ENCODE assay signal across 8 mouse cellular contexts in genomic region chr3:130729472-130730188, GRCm38 (mm10). TPM values are rescaled to one million over a fixed set of nuclear protein-coding genes. Genes with fewer than 3 reads are reported as not detected.
DNase-seq lines count a peak whose midpoint lies in the region; ATAC-seq and TF ChIP-seq lines count a peak whose summit lies in the region.

No protein-coding gene starts in this region.

- peak overlapping the region; percentile 85 for H3K9ac ChIP-seq in CH12.LX (ENCODE audit: insufficient read depth, low read depth)
- H3K9ac ChIP-seq in kidney, postnatal 0 days (ENCODE audit: low read depth, low read length), result peak overlapping the region; percentile 85
- H3K9ac ChIP-seq in neural tube, embryonic 12.5 days, result peak overlapping the region; percentile 97

- no peaks in the 10 kb centered on the region for H3K9me3 ChIP-seq in CH12.LX (replicated peaks; ENCODE audit: low read length)
- no peaks in the 10 kb centered on the region for H3K9me3 ChIP-seq in kidney, postnatal 0 days (replicated peaks; ENCODE audit: low read length)
- H3K9me3 ChIP-seq in neural tube, embryonic 12.5 days, result no peaks in the 10 kb centered on the region

- peak overlapping the region; percentile 37 for H3K27ac ChIP-seq in CH12.LX (ENCODE audit: insufficient read depth, low read depth)
- peak overlapping the region; percentile 84 for H3K27ac ChIP-seq in kidney, postnatal 0 days
- peak overlapping the region; percentile 77 for H3K27ac ChIP-seq in neural tube, embryonic 12.5 days

- dilution Hi-C loops in CH12.LX (cut with MboI; ENCODE audit: extremely low pct_ligation_motif_present, extremely low pct_unique_long_range_greater_than_20kb, low sequenced_read_pairs), result no loop called here

- in situ Hi-C loops in CH12.LX (cut with MboI; ENCODE audit: low pct_ligation_motif_present, low pct_unique_long_range_greater_than_20kb, low sequenced_read_pairs), result loop anchor here (10.0 kb wide), 1 partner anchor 515 kb away; no protein-coding TSS in a partner anchor

- DNase-seq in 416B (ENCODE audit: low read depth), result peak; percentile 70
- no peak for DNase-seq in CH12.LX (ENCODE audit: extremely low read depth)
- peak; percentile 55 for DNase-seq in c-Kit-positive CD71-positive TER-119-positive erythroid progenitor cells, embryonic 14.5 days (ENCODE audit: low spot score)
- DNase-seq in gastrocnemius, postnatal 10 days, result peak; percentile 32
- DNase-seq in kidney, postnatal 0 days (ENCODE audit: low spot score), result peak; percentile 88
- DNase-seq in lung, adult 2 months, result no peak
- peak; percentile 24 for DNase-seq in urinary bladder, postnatal 25 days (ENCODE audit: low spot score)

- no peaks in the 10 kb centered on the region for H3K27me3 ChIP-seq in CH12.LX (replicated peaks)
- no peaks in the 10 kb centered on the region for H3K27me3 ChIP-seq in kidney, postnatal 0 days (ENCODE audit: insufficient read depth, low read length)
- no peaks in the 10 kb centered on the region for H3K27me3 ChIP-seq in neural tube, embryonic 12.5 days (replicated peaks)

- no peak for TF ChIP-seq RAD21 in CH12.LX (IDR thresholded peaks at IDR 0.05; ENCODE audit: low read depth, low read length)

- peak; percentile 76 for ATAC-seq in kidney, postnatal 0 days (replicated peaks; ENCODE audit: low FRiP score, low read depth)
- ATAC-seq in neural tube, embryonic 12.5 days (ENCODE audit: low FRiP score, low read depth), result peak; percentile 17

- no peak for TF ChIP-seq CTCF in CH12.LX (conservative IDR thresholded peaks at IDR 0.05 in 1 of 2, IDR thresholded peaks at IDR 0.05 in 1 of 2; ENCODE audit: low read depth in 2 of 2, low read length in 2 of 2)
- peak; percentile 40; the same call in 1 of the 2 replicates for TF ChIP-seq CTCF in kidney, postnatal 0 days (IDR thresholded peaks at IDR 0.05; ENCODE audit: low read depth)
- TF ChIP-seq CTCF in lung, adult 2 months (IDR thresholded peaks at IDR 0.05; ENCODE audit: insufficient read depth, low read length), result no peak

- WGBS in kidney, postnatal 0 days, result under 1% methylated on average over 58 of the region's 58 CpGs
- WGBS in lung, adult 2 months, result under 1% methylated on average over 58 of the region's 58 CpGs
- WGBS in neural tube, embryonic 12.5 days, result under 1% methylated on average over 58 of the region's 58 CpGs

- H3K36me3 ChIP-seq in CH12.LX (replicated peaks in 1 of 2; ENCODE audit: control insufficient read depth in 1 of 2, insufficient read depth in 1 of 2, low read length in 1 of 2), result peaks cover 35 to 42% of the 10 kb centered on the region in 2 experiments
- H3K36me3 ChIP-seq in kidney, postnatal 0 days (ENCODE audit: insufficient read depth, low read length), result peaks cover 27% of the 10 kb centered on the region; the same call in 1 of the 2 replicates
- H3K36me3 ChIP-seq in neural tube, embryonic 12.5 days, result peaks cover 36% of the 10 kb centered on the region

- TF ChIP-seq EP300 in CH12.LX (IDR thresholded peaks at IDR 0.05; ENCODE audit: low read length), result no peak

- TF ChIP-seq POLR2A in CH12.LX (IDR thresholded peaks at IDR 0.05; ENCODE audit: low read depth, low read length), result no peak
- TF ChIP-seq POLR2A in lung, adult 2 months (IDR thresholded peaks at IDR 0.05; ENCODE audit: borderline replicate concordance, extremely low read depth, low read depth, low read length), result no peak

- H3K4me1 ChIP-seq in CH12.LX (ENCODE audit: control insufficient read depth in 1 of 2, insufficient read depth in 2 of 2), result peaks cover 2 to 34% of the 10 kb centered on the region in 2 experiments; a peak in 3 of 4 replicates
- H3K4me1 ChIP-seq in kidney, postnatal 0 days (replicated peaks; ENCODE audit: insufficient read depth, low read length), result peaks cover 13% of the 10 kb centered on the region; the same call in 1 of the 2 replicates
- no peaks in the 10 kb centered on the region for H3K4me1 ChIP-seq in lung, adult 2 months (ENCODE audit: control insufficient read depth, insufficient read depth, low read length)
- H3K4me1 ChIP-seq in neural tube, embryonic 12.5 days, result peaks cover 11% of the 10 kb centered on the region

- H3K79me2 ChIP-seq in CH12.LX (replicated peaks; ENCODE audit: control insufficient read depth, extremely low read depth, insufficient read depth, poor library complexity, severe bottlenecking), result peaks cover 29% of the 10 kb centered on the region

- H3K4me2 ChIP-seq in CH12.LX (ENCODE audit: insufficient read depth, low read depth, poor library complexity, severe bottlenecking), result peak overlapping the region; percentile 83; the same call in 1 of the 2 replicates
- peak overlapping the region; percentile 63 for H3K4me2 ChIP-seq in kidney, postnatal 0 days (ENCODE audit: low read length)
- peak overlapping the region; percentile 87 for H3K4me2 ChIP-seq in neural tube, embryonic 12.5 days (replicated peaks)

- H3K4me3 ChIP-seq in CH12.LX (replicated peaks in 1 of 3; ENCODE audit: low read depth in 2 of 3, low read length in 2 of 3, poor library complexity in 1 of 3), result peak overlapping the region; percentile 80 to 100 (median 88)
- peak overlapping the region; percentile 76 for H3K4me3 ChIP-seq in kidney, postnatal 0 days (replicated peaks; ENCODE audit: low read depth, low read length)
- H3K4me3 ChIP-seq in lung, adult 2 months (replicated peaks; ENCODE audit: extremely low read depth, low read depth, low read length), result peak overlapping the region; percentile 83
- H3K4me3 ChIP-seq in neural tube, embryonic 12.5 days, result peak overlapping the region; percentile 94

TF ChIP-seq in CH12.LX, 34 proteins besides CTCF, POLR2A, EP300 and RAD21:
- TF ChIP-seq MYC (IDR thresholded peaks at IDR 0.05; ENCODE audit: low read depth, low read length) (peak; percentile 1; the same call in 1 of the 2 replicates), SIN3A (IDR thresholded peaks at IDR 0.05; ENCODE audit: low read length) (peak; percentile 27; the same call in 1 of the 2 replicates), NELFE (IDR thresholded peaks at IDR 0.05; ENCODE audit: low read depth, low read length) (no peak), CHD1 (IDR thresholded peaks at IDR 0.05; ENCODE audit: low read depth, low read length) (peak; percentile 91)

RNA-seq across cellular contexts. Expression of gene Rpl34, which starts 0.6 kb away (rescaled TPM):
- total RNA-seq in CH12.LX (2012; rRNA removed) (2,604 and 2,660 TPM in 2 replicates), CH12.LX (2014; rRNA removed) (3,001 and 3,052 TPM in 2 replicates)
- polyA plus RNA-seq in CH12.LX (2012; ENCODE audit: insufficient read length, low read depth), result 1,701 and 1,728 TPM in 2 replicates
- total RNA-seq in gastrocnemius, postnatal 10 days (2021), result 100 to 1,000 TPM; 631 to 655 TPM
- polyA plus RNA-seq in kidney, postnatal 0 days (2015; fragmentation: Nextera tagmentation; extraction: Ambion mirVana), result 914 and 1,078 TPM in 2 replicates
- 813 and 1,105 TPM in 2 replicates for polyA plus RNA-seq in lung, adult 2 months (2012; rRNA removed)
- polyA plus RNA-seq in neural tube, embryonic 12.5 days (2016; fragmentation: Nextera tagmentation; extraction: Ambion mirVana), result 583 and 604 TPM in 2 replicates

RNA-seq across cellular contexts. Expression of gene Ostc, which starts 20.4 kb away (rescaled TPM):
- total RNA-seq in CH12.LX (2012; rRNA removed) (214 and 239 TPM in 2 replicates), CH12.LX (2014; rRNA removed) (551 and 565 TPM in 2 replicates)
- polyA plus RNA-seq in CH12.LX (2012; ENCODE audit: insufficient read length, low read depth), result 237 and 247 TPM in 2 replicates
- total RNA-seq in gastrocnemius, postnatal 10 days (2021), result 10 to 100 TPM; 58.4 to 74.5 TPM
- polyA plus RNA-seq in kidney, postnatal 0 days (2015; fragmentation: Nextera tagmentation; extraction: Ambion mirVana), result 359 and 361 TPM in 2 replicates
- 29.2 and 43.9 TPM in 2 replicates for polyA plus RNA-seq in lung, adult 2 months (2012; rRNA removed)
- 253 and 265 TPM in 2 replicates for polyA plus RNA-seq in neural tube, embryonic 12.5 days (2016; fragmentation: Nextera tagmentation; extraction: Ambion mirVana)

Comparison
In these comparisons a context has a peak if more than half of its experiments do, and no peak if none do; other contexts are left out.
1. DNase-seq: peak in 416B (single experiment), c-Kit-positive CD71-positive TER-119-positive erythroid progenitor cells, embryonic 14.5 days (single experiment), gastrocnemius, postnatal 10 days (single experiment), kidney, postnatal 0 days (single experiment) and urinary bladder, postnatal 25 days (single experiment); none in CH12.LX (single experiment) and lung, adult 2 months (single experiment).
2. Peak in every context shown above with its lines, with median percentiles within 50 percentile points of each other: H3K27ac ChIP-seq, H3K4me2 ChIP-seq, H3K4me3 ChIP-seq and H3K9ac ChIP-seq.